Mouse (Mus musculus): Measurements from ENCODE around the gene 9930111J21Rik1. TPM values are rescaled to one million over a fixed set of nuclear protein-coding genes. Genes with fewer than 3 reads are reported as not detected.
"Not testable (repeated sequence)": the region's sequence is repeated elsewhere in the genome, so short reads cannot be mapped to it uniquely, and the experiment has no call there.

Gene 9930111J21Rik1
- total RNA-seq (2014; fragmentation: Nextera tagmentation) = 0.33 and 1.4 TPM in 2 replicates
- 1.7 TPM in 1 of 2 replicates, not detected in the other for total RNA-seq (2017)

DNA sequence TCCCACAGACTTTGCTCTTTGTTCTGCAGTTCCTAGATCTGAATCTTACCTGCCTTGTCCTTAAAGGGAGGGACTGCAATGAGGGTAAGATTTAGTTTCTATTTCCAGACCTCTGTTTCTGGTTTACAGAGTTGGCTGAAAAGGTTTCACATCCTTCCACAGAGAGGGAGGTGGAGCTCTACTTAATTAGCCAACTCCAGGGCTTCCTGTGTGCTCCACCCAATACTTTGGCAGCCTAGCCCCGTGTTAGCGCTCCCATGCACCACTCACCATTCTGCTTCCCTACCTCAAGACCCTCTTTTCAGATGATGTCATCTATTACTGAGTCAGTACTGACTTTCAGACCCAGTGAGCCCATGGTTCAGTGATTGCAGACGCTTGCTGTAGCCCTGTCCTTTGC, at the start of gene 9930111J21Rik1:
TSS of gene 9930111J21Rik1 (minus strand) at position 148 of the 400 bp plus-strand sequence.
- ATAC-seq (replicated peaks; ENCODE audit: low FRiP score, low TSS enrichment, poor library complexity, severe bottlenecking) = peak; percentile 70

GRCm38 (mm10) chr11:49012074-49012473, 32.9 kb upstream of the 9930111J21Rik1 start:
- not testable (repeated sequence) for ATAC-seq (replicated peaks; ENCODE audit: low FRiP score, low TSS enrichment, poor library complexity, severe bottlenecking)

DNA sequence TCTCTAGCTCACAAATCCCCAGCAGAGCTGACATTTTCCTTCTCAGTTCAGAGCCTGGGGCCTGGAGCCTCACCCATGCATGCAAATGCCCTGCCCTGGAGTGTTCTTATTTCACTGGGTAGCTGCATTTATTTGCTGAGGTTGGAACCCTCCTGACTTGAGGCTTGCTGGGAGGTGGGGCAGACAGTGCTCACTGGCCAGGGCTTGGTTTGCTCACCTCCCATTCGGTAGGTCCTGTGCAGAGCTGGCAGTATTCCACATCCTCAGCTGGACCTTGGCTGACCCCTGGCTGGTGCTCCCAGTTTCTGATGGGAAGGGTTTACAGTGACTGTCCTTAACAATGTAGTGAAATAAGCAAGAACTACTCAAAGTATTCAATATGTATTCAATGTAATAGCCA, 27.6 kb upstream of the 9930111J21Rik1 start:
- not testable (repeated sequence) for ATAC-seq (replicated peaks; ENCODE audit: low FRiP score, low TSS enrichment, poor library complexity, severe bottlenecking)

DNA sequence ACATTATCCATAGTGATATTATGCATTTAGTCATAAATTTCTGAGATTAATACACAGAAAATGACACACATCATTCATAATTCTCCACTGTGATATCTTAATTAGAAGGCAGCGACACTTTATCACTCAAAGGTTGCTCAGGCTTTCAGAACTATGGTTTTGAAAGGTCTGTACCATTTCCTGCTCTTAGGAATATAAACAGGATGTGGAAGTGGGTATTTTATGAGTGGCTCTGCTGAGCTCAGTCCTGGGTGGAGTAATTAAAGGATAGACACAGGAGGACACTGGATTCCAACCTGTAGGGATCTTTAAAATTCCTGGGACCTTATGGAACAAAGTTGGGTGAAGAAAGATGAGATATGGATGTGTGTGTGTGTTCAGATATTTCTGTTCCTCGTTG, 27.1 kb upstream of the 9930111J21Rik1 start:
- ATAC-seq (replicated peaks; ENCODE audit: low FRiP score, low TSS enrichment, poor library complexity, severe bottlenecking) = not testable (repeated sequence)

DNA sequence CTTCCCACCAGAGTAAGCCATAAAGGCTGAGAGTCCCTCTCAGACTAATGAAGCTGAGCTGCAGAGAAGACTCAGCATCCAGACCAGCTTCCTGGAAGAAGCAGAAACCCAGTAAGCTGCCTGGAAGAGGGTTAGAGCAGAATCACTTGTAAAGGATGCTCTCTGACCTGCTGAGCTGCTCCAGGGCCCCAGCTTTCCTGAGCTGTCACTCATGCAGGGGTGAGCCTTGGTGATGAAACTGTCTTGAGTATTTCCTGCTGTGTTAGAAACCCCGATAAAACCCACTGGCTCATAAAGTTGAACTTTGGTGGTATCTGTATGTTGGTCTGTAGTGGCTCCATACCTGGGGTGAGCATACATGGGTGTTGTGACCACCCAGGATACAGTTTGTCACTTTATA, 21.2 kb upstream of the 9930111J21Rik1 start:
- ATAC-seq (replicated peaks; ENCODE audit: low FRiP score, low TSS enrichment, poor library complexity, severe bottlenecking) = not testable (repeated sequence)

GRCm38 (mm10) chr11:48994018-48994417, 14.8 kb upstream of the 9930111J21Rik1 start, which contains the start of gene Tgtp1:
TSS of gene Tgtp1 (minus strand) at chr11:48994172.
- not testable (repeated sequence) for ATAC-seq (replicated peaks; ENCODE audit: low FRiP score, low TSS enrichment, poor library complexity, severe bottlenecking)

- ATAC-seq (replicated peaks; ENCODE audit: low FRiP score, low TSS enrichment, poor library complexity, severe bottlenecking) = not testable (repeated sequence)
Observed at GRCm38 (mm10) chr11:48993296-48993695, 14.1 kb upstream of the 9930111J21Rik1 start.

DNA sequence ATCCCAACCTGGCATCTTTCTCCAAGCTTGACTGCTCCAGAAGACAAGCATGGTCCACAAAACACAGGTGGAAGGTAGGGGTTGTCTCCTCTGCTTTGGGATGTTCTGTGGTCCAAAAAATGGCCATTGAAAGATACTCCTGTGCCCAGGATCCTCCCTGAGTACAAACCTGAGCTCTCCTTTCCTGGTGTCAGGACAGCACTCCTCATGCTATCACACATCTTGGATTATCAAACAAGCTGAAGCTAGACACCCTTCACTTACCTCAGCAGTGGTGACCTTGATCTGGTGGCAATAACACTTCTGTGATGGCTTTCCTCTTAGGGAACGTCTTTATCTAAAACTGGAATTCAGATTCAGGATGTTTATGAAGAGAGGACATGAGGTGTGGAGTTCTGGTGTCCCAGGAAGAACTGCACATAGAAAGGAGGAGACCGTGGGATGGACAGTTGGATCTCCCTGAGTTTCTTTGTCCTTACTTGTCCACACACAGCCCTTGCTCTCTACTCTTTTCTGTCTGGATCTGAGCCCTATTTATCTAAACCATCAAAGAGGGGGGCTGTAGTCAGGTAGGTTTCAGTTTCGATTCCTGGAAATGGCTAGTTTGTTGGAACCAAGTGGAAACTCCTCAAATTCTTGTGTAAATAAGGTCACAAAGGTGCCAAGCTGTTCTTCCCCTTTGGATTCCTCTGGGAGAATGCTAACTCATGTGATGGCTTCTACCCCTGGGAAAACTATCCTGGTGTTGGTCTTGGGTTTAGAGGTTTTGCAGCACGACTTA, 12.7 kb upstream of the 9930111J21Rik1 start, which contains the start of gene Gm12185:
TSS of gene Gm12185 (minus strand) at position 487 of the 781 bp plus-strand sequence.
- ATAC-seq (replicated peaks; ENCODE audit: low FRiP score, low TSS enrichment, poor library complexity, severe bottlenecking) = peak; percentile 36

- peak; percentile 77 for ATAC-seq (replicated peaks; ENCODE audit: low FRiP score, low TSS enrichment, poor library complexity, severe bottlenecking)
Observed at GRCm38 (mm10) chr11:48989981-48990380, 10.8 kb upstream of the 9930111J21Rik1 start.

- ATAC-seq (replicated peaks; ENCODE audit: low FRiP score, low TSS enrichment, poor library complexity, severe bottlenecking) = not testable (repeated sequence)
Observed at GRCm38 (mm10) chr11:48988219-48988618, 9.0 kb upstream of the 9930111J21Rik1 start.

DNA sequence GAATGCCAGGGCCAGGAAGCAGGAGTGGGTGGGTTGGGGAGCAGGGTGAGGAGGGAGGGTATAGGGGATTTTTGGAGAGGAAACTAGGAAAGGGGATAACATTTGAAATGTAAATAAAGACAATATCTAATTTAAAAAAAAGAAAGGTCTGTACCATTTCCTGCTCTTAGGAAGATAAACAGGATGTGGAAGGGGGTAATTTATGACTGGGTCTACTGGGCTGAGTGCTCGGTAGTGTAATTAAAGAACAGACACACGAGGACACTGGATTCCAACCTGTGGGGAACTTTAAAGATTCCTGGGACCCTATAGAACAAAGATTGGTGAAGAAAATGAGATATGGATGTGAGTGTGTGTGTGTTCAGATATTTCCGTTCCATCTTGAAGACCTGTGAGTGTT, 3.6 kb upstream of the 9930111J21Rik1 start:
- not testable (repeated sequence) for ATAC-seq (replicated peaks; ENCODE audit: low FRiP score, low TSS enrichment, poor library complexity, severe bottlenecking)

DNA sequence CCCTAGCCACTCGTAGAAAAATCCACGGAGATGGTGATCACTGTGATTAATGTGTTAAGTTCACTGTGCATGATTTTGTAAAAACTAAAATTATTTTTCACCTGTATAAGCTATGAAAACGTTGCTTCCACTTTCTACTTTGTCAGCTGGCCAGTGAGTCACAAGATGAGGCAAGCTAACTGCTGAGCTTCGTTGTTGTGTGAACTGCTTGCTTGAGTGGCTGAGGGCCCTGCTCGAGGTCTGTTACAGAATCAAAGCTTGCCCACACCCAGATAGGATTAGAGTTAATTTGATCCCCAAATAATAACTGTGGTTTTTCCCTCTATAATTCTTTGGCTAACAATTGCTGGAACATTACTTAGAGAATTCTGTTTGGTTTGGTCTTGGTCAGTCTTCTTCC, 854 bp upstream of the 9930111J21Rik1 start:
- not testable (repeated sequence) for ATAC-seq (replicated peaks; ENCODE audit: low FRiP score, low TSS enrichment, poor library complexity, severe bottlenecking)

GRCm38 (mm10) chr11:48978240-48978939, 808 bp downstream of the 9930111J21Rik1 start, which contains the start of gene Olfr56:
TSS of gene Olfr56 (plus strand) at chr11:48978889.
- not testable (repeated sequence) for ATAC-seq (replicated peaks; ENCODE audit: low FRiP score, low TSS enrichment, poor library complexity, severe bottlenecking)

GRCm38 (mm10) chr11:48974686-48975085, 4.5 kb downstream of the 9930111J21Rik1 start:
- not testable (repeated sequence) for ATAC-seq (replicated peaks; ENCODE audit: low FRiP score, low TSS enrichment, poor library complexity, severe bottlenecking)

DNA sequence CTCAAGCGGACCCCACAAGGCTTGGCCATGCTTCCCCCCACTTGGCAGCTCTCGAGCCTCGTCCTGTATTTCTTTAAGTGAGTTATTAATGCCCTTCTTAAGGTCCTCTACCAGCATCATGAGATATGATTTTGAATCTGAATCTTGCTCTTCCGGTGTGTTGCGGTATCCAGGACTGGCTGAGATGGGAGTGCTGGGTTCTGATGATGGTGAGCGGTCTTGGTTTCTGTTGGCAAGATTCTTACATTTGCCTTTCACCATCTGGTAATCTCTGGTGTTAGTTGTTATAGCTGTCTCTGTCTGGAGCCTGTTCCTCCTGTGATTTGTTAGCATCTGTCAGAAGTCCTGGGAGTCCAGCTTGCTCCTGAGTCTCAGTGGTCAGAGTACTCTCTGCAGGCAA, 33.1 kb downstream of the 9930111J21Rik1 start, which contains the start of gene Psme2b:
TSS of gene Psme2b (minus strand) at position 101 of the 400 bp plus-strand sequence.
- not testable (repeated sequence) for ATAC-seq (replicated peaks; ENCODE audit: low FRiP score, low TSS enrichment, poor library complexity, severe bottlenecking)

DNA sequence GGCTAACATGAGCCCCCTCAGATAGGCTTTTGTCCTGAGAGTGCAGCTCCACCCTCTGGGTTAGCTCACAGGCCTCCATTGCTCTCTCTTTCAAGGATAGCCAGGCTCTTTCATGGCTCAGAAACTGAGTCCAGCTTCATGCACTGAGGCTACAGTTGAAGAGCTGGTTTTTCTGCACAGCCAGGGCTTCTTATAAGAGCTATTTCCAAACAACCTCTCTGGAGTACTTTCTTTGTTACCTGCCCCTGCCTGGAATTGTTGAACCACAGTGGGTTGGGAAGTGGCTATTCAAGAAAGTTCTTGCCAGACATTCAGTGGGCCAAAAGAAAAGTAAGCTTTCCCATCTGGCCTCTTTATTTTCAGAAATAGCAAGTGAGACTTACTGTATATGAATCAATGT, 39.9 kb downstream of the 9930111J21Rik1 start:
- ATAC-seq (replicated peaks; ENCODE audit: low FRiP score, low TSS enrichment, poor library complexity, severe bottlenecking) = not testable (repeated sequence)

DNA sequence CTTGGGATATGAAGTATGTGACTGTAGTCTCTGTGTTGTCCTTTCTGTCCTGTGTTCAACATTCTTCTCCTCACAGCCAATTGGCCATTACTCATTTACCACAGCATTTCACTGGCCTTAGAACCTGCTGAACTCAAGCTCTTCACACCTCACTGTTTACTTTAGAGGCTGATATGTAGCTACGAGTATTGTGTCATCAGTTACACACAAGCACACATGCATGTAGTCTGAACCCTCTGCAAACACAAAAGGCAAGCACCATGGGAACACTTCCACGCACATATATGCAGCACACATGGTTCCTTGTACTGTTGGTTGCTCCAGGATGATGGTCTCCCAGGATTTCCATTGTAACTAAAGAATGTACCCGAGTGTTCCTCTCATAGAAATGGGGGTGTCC, 43.9 kb downstream of the 9930111J21Rik1 start:
- not testable (repeated sequence) for ATAC-seq (replicated peaks; ENCODE audit: low FRiP score, low TSS enrichment, poor library complexity, severe bottlenecking)

- not testable (repeated sequence) for ATAC-seq (replicated peaks; ENCODE audit: low FRiP score, low TSS enrichment, poor library complexity, severe bottlenecking)
Observed at GRCm38 (mm10) chr11:48933923-48934322, 45.3 kb downstream of the 9930111J21Rik1 start.

GRCm38 (mm10) chr11:48933422-48933821, 45.8 kb downstream of the 9930111J21Rik1 start:
- not testable (repeated sequence) for ATAC-seq (replicated peaks; ENCODE audit: low FRiP score, low TSS enrichment, poor library complexity, severe bottlenecking)

GRCm38 (mm10) chr11:48928068-48928467, 51.1 kb downstream of the 9930111J21Rik1 start:
- ATAC-seq (replicated peaks; ENCODE audit: low FRiP score, low TSS enrichment, poor library complexity, severe bottlenecking) = not testable (repeated sequence)
